Mouse (Mus musculus): Measurements from ENCODE around the gene Spon1. TPM values are rescaled to one million over a fixed set of nuclear protein-coding genes. Genes with fewer than 3 reads are reported as not detected.

Gene Spon1
- total and polyA plus RNA-seq, 3 experiments = 8.3 to 11.8 (median 11.5) TPM

DNA sequence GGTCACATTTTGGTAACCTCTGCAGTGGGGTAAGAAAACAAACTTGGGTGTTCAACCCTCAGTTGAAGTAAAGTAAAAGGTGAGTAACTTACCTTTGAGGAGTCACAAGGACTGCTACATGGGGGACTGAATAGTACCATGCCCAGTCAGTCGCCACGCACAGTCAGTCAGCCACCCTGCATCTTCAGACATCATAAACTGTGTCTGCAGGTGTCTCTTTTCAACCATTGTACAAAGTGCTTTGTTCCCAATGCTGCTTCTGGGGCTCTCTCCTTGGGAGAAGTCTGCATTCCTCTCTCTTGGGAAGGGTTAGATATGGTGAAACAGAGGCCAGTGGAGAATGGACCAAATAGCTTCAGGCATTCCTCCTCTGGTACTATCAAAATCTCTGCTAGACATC lies 125.0 kb downstream of the Spon1 start:
- Histone ChIP-seq H3K4me1 (ENCODE audit: control insufficient read depth, insufficient read depth, low read length) (no peaks in the 10 kb centered on the region), H3K4me3 (no peak overlapping the region), H3K79me2 (replicated peaks; ENCODE audit: control insufficient read depth, insufficient read depth, low read length) (no peaks in the 10 kb centered on the region), H3K27ac (no peak overlapping the region), H3K9ac (ENCODE audit: low read depth, low read length) (no peak overlapping the region), H3K36me3 (ENCODE audit: control insufficient read depth, insufficient read depth, low read length) (no peaks in the 10 kb centered on the region), H3K27me3 (ENCODE audit: control insufficient read depth, insufficient read depth, low read length) (no peaks in the 10 kb centered on the region)
- DNase-seq = no peak
- WGBS = 92% methylated on average over 2 of the region's 2 CpGs
- intact Hi-C loops (cut with DNase I) = no loop called here
- no peak for TF ChIP-seq CTCF (IDR thresholded peaks at IDR 0.05)
- TF ChIP-seq EP300 (IDR thresholded peaks at IDR 0.05; ENCODE audit: insufficient read depth, low read depth, low read length) = no peak
- no peak for TF ChIP-seq POLR2A (IDR thresholded peaks at IDR 0.05; ENCODE audit: insufficient read depth, low read depth, low read length)

- no peaks in the 10 kb centered on the region for H3K36me3 ChIP-seq (ENCODE audit: control insufficient read depth, insufficient read depth, low read length)
- no peak overlapping the region for H3K4me3 ChIP-seq
- TF ChIP-seq CTCF (IDR thresholded peaks at IDR 0.05) = no peak
- TF ChIP-seq POLR2A (IDR thresholded peaks at IDR 0.05; ENCODE audit: insufficient read depth, low read depth, low read length) = no peak
- no peak for TF ChIP-seq EP300 (IDR thresholded peaks at IDR 0.05; ENCODE audit: insufficient read depth, low read depth, low read length)
- intact Hi-C loops (cut with DNase I) = no loop called here
- no peaks in the 10 kb centered on the region for H3K4me1 ChIP-seq (ENCODE audit: control insufficient read depth, insufficient read depth, low read length)
- no peaks in the 10 kb centered on the region for H3K79me2 ChIP-seq (replicated peaks; ENCODE audit: control insufficient read depth, insufficient read depth, low read length)
- H3K27me3 ChIP-seq (ENCODE audit: control insufficient read depth, insufficient read depth, low read length) = no peaks in the 10 kb centered on the region
- H3K27ac ChIP-seq = no peak overlapping the region
- DNase-seq = no peak
- 84% methylated on average over 6 of the region's 6 CpGs for WGBS
- H3K9ac ChIP-seq (ENCODE audit: low read depth, low read length) = no peak overlapping the region
These were observed 125.7 kb downstream of the Spon1 start for GRCm38 (mm10) chr7:113891491-113891890.

DNA sequence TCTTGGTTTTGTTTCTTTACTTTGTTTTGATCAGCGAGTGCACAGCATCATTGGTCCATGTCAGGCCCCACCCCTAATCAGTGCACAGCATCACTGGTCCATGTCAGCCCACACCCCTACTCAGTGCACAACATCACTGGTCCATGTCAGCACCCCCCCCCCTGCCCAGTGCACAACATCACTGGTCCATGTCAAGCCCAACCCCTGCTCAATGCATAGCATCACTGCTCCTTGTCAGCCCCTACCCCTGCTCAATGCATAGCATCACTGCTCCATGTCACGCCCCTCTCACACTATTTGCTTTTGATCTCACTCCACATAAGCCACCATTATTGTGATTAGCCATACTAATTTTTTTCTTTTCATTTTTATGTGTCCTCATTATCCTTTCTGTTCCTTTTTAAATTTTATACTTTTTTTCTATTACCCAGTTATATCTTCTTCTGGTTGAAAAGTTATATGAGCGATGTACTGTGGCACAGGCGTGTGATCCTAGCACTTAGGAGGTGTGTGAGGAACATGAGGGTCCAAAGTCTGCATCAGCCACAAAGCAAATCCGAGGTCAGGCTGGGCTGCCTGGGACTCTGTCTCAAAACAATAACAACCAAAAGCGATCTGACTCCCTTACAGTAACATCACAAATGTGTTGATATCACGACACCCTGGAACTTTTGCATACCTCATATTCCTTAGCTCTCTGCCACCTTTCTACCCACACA lies 128.3 kb downstream of the Spon1 start:
- Histone ChIP-seq H3K4me1 (ENCODE audit: control insufficient read depth, insufficient read depth, low read length) (no peaks in the 10 kb centered on the region), H3K4me3 (no peak overlapping the region), H3K27ac (no peak overlapping the region), H3K27me3 (ENCODE audit: control insufficient read depth, insufficient read depth, low read length) (no peaks in the 10 kb centered on the region), H3K36me3 (ENCODE audit: control insufficient read depth, insufficient read depth, low read length) (no peaks in the 10 kb centered on the region), H3K9ac (ENCODE audit: low read depth, low read length) (no peak overlapping the region), H3K79me2 (replicated peaks; ENCODE audit: control insufficient read depth, insufficient read depth, low read length) (no peaks in the 10 kb centered on the region)
- intact Hi-C loops (cut with DNase I) = no loop called here
- no peak for DNase-seq
- WGBS = 87% methylated on average over 7 of the region's 7 CpGs
- TF ChIP-seq EP300 (IDR thresholded peaks at IDR 0.05; ENCODE audit: insufficient read depth, low read depth, low read length) (no peak), POLR2A (IDR thresholded peaks at IDR 0.05; ENCODE audit: insufficient read depth, low read depth, low read length) (no peak), CTCF (IDR thresholded peaks at IDR 0.05) (no peak)

DNA sequence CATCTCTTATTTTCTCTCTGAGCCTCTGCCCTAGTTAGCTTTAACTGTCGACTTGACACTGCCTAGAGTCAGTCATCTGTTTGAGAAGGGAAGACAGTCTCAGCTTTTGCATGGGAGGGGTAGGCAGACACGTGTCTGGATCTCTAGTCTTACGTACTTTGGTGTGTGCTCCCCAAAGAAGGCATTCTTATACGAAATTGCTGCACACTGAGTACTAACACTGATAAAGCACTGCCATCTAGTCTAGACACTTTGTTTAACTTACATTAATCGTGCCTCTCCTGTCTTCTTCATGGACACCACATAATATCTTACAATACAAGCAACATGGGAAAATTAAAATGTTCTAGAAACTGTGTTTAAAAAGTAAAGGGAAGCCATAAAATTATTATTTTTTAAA lies 129.5 kb downstream of the Spon1 start:
- Histone ChIP-seq H3K9ac (ENCODE audit: low read depth, low read length) (no peak overlapping the region), H3K79me2 (replicated peaks; ENCODE audit: control insufficient read depth, insufficient read depth, low read length) (no peaks in the 10 kb centered on the region), H3K4me1 (ENCODE audit: control insufficient read depth, insufficient read depth, low read length) (no peaks in the 10 kb centered on the region), H3K4me3 (no peak overlapping the region), H3K36me3 (ENCODE audit: control insufficient read depth, insufficient read depth, low read length) (no peaks in the 10 kb centered on the region), H3K27me3 (ENCODE audit: control insufficient read depth, insufficient read depth, low read length) (no peaks in the 10 kb centered on the region), H3K27ac (no peak overlapping the region)
- no peak for DNase-seq
- WGBS = 66% methylated on average over 5 of the region's 5 CpGs
- TF ChIP-seq CTCF (IDR thresholded peaks at IDR 0.05) (no peak), POLR2A (IDR thresholded peaks at IDR 0.05; ENCODE audit: insufficient read depth, low read depth, low read length) (no peak), EP300 (IDR thresholded peaks at IDR 0.05; ENCODE audit: insufficient read depth, low read depth, low read length) (no peak)
- intact Hi-C loops (cut with DNase I) = no loop called here

GRCm38 (mm10) chr7:113898388-113898787 lies 132.6 kb downstream of the Spon1 start:
- intact Hi-C loops (cut with DNase I) = no loop called here
- Histone ChIP-seq H3K27me3 (ENCODE audit: control insufficient read depth, insufficient read depth, low read length) (no peaks in the 10 kb centered on the region), H3K79me2 (replicated peaks; ENCODE audit: control insufficient read depth, insufficient read depth, low read length) (no peaks in the 10 kb centered on the region)

GRCm38 (mm10) chr7:113901511-113901910 lies 135.7 kb downstream of the Spon1 start:
- Histone ChIP-seq H3K9ac (ENCODE audit: low read depth, low read length) (no peak overlapping the region), H3K27me3 (ENCODE audit: control insufficient read depth, insufficient read depth, low read length) (no peaks in the 10 kb centered on the region), H3K79me2 (replicated peaks; ENCODE audit: control insufficient read depth, insufficient read depth, low read length) (no peaks in the 10 kb centered on the region), H3K4me3 (no peak overlapping the region), H3K4me1 (ENCODE audit: control insufficient read depth, insufficient read depth, low read length) (no peaks in the 10 kb centered on the region), H3K27ac (no peak overlapping the region), H3K36me3 (ENCODE audit: control insufficient read depth, insufficient read depth, low read length) (no peaks in the 10 kb centered on the region; the same call in 1 of the 2 replicates)
- WGBS = 83% methylated on average over 2 of the region's 2 CpGs
- intact Hi-C loops (cut with DNase I) = no loop called here
- TF ChIP-seq EP300 (IDR thresholded peaks at IDR 0.05; ENCODE audit: insufficient read depth, low read depth, low read length) = no peak
- TF ChIP-seq POLR2A (IDR thresholded peaks at IDR 0.05; ENCODE audit: insufficient read depth, low read depth, low read length) = no peak
- TF ChIP-seq CTCF (IDR thresholded peaks at IDR 0.05) = no peak
- no peak for DNase-seq

More at GRCm38 (mm10) chr7:113898388-113898787, 132.6 kb downstream of the Spon1 start:
- H3K4me1 ChIP-seq (ENCODE audit: control insufficient read depth, insufficient read depth, low read length) = no peaks in the 10 kb centered on the region
- no peak overlapping the region for H3K4me3 ChIP-seq
- H3K27ac ChIP-seq = no peak overlapping the region
- no peaks in the 10 kb centered on the region for H3K36me3 ChIP-seq (ENCODE audit: control insufficient read depth, insufficient read depth, low read length)
- peak; percentile 44 for TF ChIP-seq CTCF (IDR thresholded peaks at IDR 0.05)
- no peak for TF ChIP-seq POLR2A (IDR thresholded peaks at IDR 0.05; ENCODE audit: insufficient read depth, low read depth, low read length)
- DNase-seq = no peak
- no peak overlapping the region for H3K9ac ChIP-seq (ENCODE audit: low read depth, low read length)

All from heart, adult 2 months (tissue).